Mouse (Mus musculus): Measurements from ENCODE around the gene Fbl. TPM values are rescaled to one million over a fixed set of nuclear protein-coding genes. Genes with fewer than 3 reads are reported as not detected.
"Not testable (repeated sequence)": the region's sequence is repeated elsewhere in the genome, so short reads cannot be mapped to it uniquely, and the experiment has no call there.

Gene Fbl
- polyA plus RNA-seq, 1 experiment from 2014 or later = 38.6 TPM

DNA sequence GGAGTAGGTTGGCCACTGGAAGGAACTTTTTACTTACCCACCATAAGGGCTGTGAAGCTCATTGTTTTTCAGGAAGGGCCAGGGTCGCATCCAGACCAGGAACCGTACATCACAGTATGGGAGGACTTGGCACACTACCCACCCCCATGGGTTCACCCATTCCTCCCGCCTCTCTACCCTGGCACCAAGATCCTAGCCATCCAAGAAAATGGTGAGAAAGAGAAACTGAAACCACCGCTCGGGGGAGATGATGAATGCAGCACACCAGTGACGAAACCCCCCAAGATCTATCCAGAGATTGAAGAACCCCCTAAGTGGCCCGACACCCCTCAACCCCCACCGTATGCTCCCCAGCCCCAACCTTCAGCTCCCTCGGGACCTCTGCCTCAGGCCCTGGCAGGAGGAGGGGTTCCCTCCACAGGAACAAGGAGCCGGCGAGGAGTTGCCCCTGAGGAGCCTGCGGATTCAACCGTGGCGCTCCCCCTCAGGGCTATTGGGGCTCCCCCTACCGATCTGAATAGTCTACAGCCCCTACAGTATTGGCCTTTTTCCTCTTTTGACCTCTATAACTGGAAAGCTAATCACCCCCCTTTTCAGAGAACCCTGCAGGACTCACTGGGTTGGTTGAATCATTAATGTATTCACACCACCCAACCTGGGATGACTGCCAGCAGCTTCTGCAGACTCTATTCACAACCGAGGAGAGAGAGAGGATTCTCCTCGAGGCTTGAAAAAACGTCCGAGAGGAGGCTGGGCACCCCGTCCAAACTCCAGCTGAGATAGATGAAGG is 49.6 kb downstream of the Fbl start:
- H3K4me2 ChIP-seq (ENCODE audit: low read depth); H3K4me3 ChIP-seq (ENCODE audit: low read depth, low read length); H3K27ac ChIP-seq (ENCODE audit: low read depth, low read length); H3K9ac ChIP-seq (ENCODE audit: low read length); H3K9me3 ChIP-seq (ENCODE audit: control insufficient read depth, low read length); ATAC-seq (ENCODE audit: insufficient read depth, low FRiP score, low TSS enrichment); H3K27me3 ChIP-seq (ENCODE audit: control insufficient read depth, insufficient read depth, low read length); H3K36me3 ChIP-seq (ENCODE audit: control insufficient read depth, insufficient read depth, low read length); H3K4me1 ChIP-seq (ENCODE audit: control insufficient read depth, insufficient read depth, low read length); DNase-seq (ENCODE audit: low spot score): not testable (repeated sequence)
- 89% methylated on average over 19 of the region's 20 CpGs for WGBS

DNA sequence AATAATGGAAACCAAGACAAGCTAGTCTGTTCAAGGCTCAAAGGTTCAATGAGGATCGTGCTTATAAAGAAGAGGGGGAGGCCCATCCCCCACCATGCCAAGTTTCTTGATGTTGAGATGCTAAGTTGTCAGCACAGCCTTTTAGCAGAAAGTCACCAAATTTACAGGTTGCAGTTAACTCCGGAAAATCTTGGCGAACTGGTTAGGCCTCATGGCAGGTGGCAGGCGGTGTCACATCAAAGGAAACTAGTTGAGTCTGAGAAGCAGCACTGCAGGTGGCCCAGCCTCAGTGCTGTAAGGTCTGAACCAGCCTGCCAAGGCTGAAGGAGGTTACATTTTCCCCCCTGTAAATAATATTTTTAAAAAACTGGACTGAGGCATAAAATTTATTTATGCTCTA is 57.3 kb downstream of the Fbl start:
- H3K36me3 ChIP-seq (ENCODE audit: control insufficient read depth, insufficient read depth, low read length); DNase-seq (ENCODE audit: low spot score): not testable (repeated sequence)
- WGBS = 87% methylated on average over 4 of the region's 4 CpGs

DNA sequence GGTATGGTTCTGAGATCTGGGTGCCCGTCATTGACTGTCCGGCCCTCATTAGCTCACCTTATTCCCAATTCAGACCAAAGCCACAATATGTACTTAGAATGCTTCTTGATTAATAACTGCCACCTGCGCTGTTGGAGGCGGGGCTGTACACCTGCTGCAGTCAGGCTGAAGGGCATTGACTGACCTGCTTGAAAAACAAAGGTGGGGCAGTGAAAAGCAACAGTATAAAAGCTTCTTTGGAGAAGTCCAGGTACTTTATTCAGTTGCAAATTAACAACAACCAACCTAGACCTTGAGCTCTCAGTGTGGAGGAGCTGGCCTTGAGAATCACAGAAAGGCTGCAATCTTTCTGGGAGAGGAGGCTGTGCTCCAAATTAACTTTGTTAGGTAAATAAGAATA is 57.9 kb downstream of the Fbl start:
- not testable (repeated sequence) for H3K4me2 ChIP-seq (ENCODE audit: low read depth); H3K36me3 ChIP-seq (ENCODE audit: control insufficient read depth, insufficient read depth, low read length); DNase-seq (ENCODE audit: low spot score); H3K4me1 ChIP-seq (ENCODE audit: control insufficient read depth, insufficient read depth, low read length); H3K27ac ChIP-seq (ENCODE audit: low read depth, low read length); H3K9ac ChIP-seq (ENCODE audit: low read length); H3K4me3 ChIP-seq (ENCODE audit: low read depth, low read length); H3K27me3 ChIP-seq (ENCODE audit: control insufficient read depth, insufficient read depth, low read length); H3K9me3 ChIP-seq (ENCODE audit: control insufficient read depth, low read length); ATAC-seq (ENCODE audit: insufficient read depth, low FRiP score, low TSS enrichment)
- 93% methylated on average over 4 of the region's 4 CpGs for WGBS

More for the DNA sequence above, 57.3 kb downstream of the Fbl start:
- not testable (repeated sequence) for H3K9me3 ChIP-seq (ENCODE audit: control insufficient read depth, low read length); H3K4me2 ChIP-seq (ENCODE audit: low read depth); H3K4me1 ChIP-seq (ENCODE audit: control insufficient read depth, insufficient read depth, low read length); ATAC-seq (ENCODE audit: insufficient read depth, low FRiP score, low TSS enrichment); H3K27ac ChIP-seq (ENCODE audit: low read depth, low read length); H3K9ac ChIP-seq (ENCODE audit: low read length); H3K4me3 ChIP-seq (ENCODE audit: low read depth, low read length); H3K27me3 ChIP-seq (ENCODE audit: control insufficient read depth, insufficient read depth, low read length)

Other genes starting within 250 kb of the Fbl start
- gene Zfp974, start 240.2 kb upstream of the Fbl start, polyA plus RNA-seq (2014; fragmentation: Nextera tagmentation; extraction: Ambion mirVana) = 10.7 and 12.8 TPM in 2 replicates
- gene Zfp780b, start 190.5 kb upstream of the Fbl start, polyA plus RNA-seq (2014; fragmentation: Nextera tagmentation; extraction: Ambion mirVana) = 20.4 and 20.8 TPM in 2 replicates
- gene Zfp850, start 155.6 kb upstream of the Fbl start, polyA plus RNA-seq (2014; fragmentation: Nextera tagmentation; extraction: Ambion mirVana) = 9.4 and 10.7 TPM in 2 replicates
- gene Psmc4, start 119.6 kb upstream of the Fbl start, polyA plus RNA-seq (2014; fragmentation: Nextera tagmentation; extraction: Ambion mirVana) = 398 and 405 TPM in 2 replicates
- gene Fcgbp, start 98.5 kb upstream of the Fbl start, polyA plus RNA-seq (2014; fragmentation: Nextera tagmentation; extraction: Ambion mirVana) = not detected in 2 replicates
- gene 9530053A07Rik, start 40.2 kb upstream of the Fbl start, polyA plus RNA-seq (2014; fragmentation: Nextera tagmentation; extraction: Ambion mirVana) = 0.05 TPM in 1 of 2 replicates, not detected in the other
- 19.5 and 19.6 TPM in 2 replicates for gene Dyrk1b, start 9.8 kb downstream of the Fbl start, polyA plus RNA-seq (2014; fragmentation: Nextera tagmentation; extraction: Ambion mirVana)
- 17.6 and 18.3 TPM in 2 replicates for gene Eid2, start 98.2 kb downstream of the Fbl start, polyA plus RNA-seq (2014; fragmentation: Nextera tagmentation; extraction: Ambion mirVana)
- gene Eid2b, start 108.0 kb downstream of the Fbl start, polyA plus RNA-seq (2014; fragmentation: Nextera tagmentation; extraction: Ambion mirVana) = 17.1 and 19.0 TPM in 2 replicates
- 0.45 and 0.66 TPM in 2 replicates for gene Selenov, start 121.5 kb downstream of the Fbl start, polyA plus RNA-seq (2014; fragmentation: Nextera tagmentation; extraction: Ambion mirVana)
- 69.8 and 79.0 TPM in 2 replicates for gene Dll3, start 132.5 kb downstream of the Fbl start, polyA plus RNA-seq (2014; fragmentation: Nextera tagmentation; extraction: Ambion mirVana)
- 199 and 219 TPM in 2 replicates for gene Timm50, start 142.4 kb downstream of the Fbl start, polyA plus RNA-seq (2014; fragmentation: Nextera tagmentation; extraction: Ambion mirVana)
- 89.7 and 101 TPM in 2 replicates for gene Supt5, start 169.0 kb downstream of the Fbl start, polyA plus RNA-seq (2014; fragmentation: Nextera tagmentation; extraction: Ambion mirVana)
- gene Rps16, start 180.9 kb downstream of the Fbl start, polyA plus RNA-seq (2014; fragmentation: Nextera tagmentation; extraction: Ambion mirVana) = 780 and 827 TPM in 2 replicates
- gene Plekhg2, start 202.9 kb downstream of the Fbl start, polyA plus RNA-seq (2014; fragmentation: Nextera tagmentation; extraction: Ambion mirVana) = 50.5 and 54.5 TPM in 2 replicates
- gene Zfp36, start 210.5 kb downstream of the Fbl start, polyA plus RNA-seq (2014; fragmentation: Nextera tagmentation; extraction: Ambion mirVana) = 4.3 and 5.1 TPM in 2 replicates
- gene Med29, start 223.0 kb downstream of the Fbl start, polyA plus RNA-seq (2014; fragmentation: Nextera tagmentation; extraction: Ambion mirVana) = 45.8 and 48.8 TPM in 2 replicates
- 71.7 and 78.0 TPM in 2 replicates for gene Paf1, start 223.2 kb downstream of the Fbl start, polyA plus RNA-seq (2014; fragmentation: Nextera tagmentation; extraction: Ambion mirVana)